Mouse (Mus musculus) gastrocnemius, adult 8-10 months (tissue): ENCODE results near the gene Rab27a. TPM values are rescaled to one million over a fixed set of nuclear protein-coding genes. Genes with fewer than 3 reads are reported as not detected.

Experiments used
- microRNA-seq: library from miRNA; unstranded; fragments of <30 nt; microRNA quantifications from one replicate; pipeline ENCODE4 v1.2.0, GENCODE M21; 2022
- total RNA-seq, 4 experiments: library from RNA; stranded (reverse); gene quantifications; 2 replicates each; pipeline ENCODE4 v1.2.4; 2022

Gene Rab27a
- total RNA-seq, 4 experiments from 2014 or later = 0.46 to 2.0 (median 1.3) TPM

Small RNA genes within 50 kb of the gene (microRNA-seq; reads per million reads assigned to microRNA genes)
- gene Gm27353 = not detected

Other genes starting within 250 kb of the Rab27a start
- gene Prtg, start 238.0 kb upstream of the Rab27a start, total RNA-seq = under 1 TPM; 0.07 to 0.38 (median 0.12) TPM
- 10 to 100 TPM; 11.8 to 15.5 (median 14.5) TPM for gene Pygo1, start 119.2 kb upstream of the Rab27a start, total RNA-seq
- gene Dyx1c1, start 86.1 kb upstream of the Rab27a start, total RNA-seq = 1 to 10 TPM in 2 of 4 experiments, under 1 TPM in 2; 0.75 to 1.4 (median 1.1) TPM
- not detected for gene Gm44503, start 86.0 kb upstream of the Rab27a start, total RNA-seq
- 10 to 100 TPM; 11.2 to 15.6 (median 11.9) TPM for gene Ccpg1os, start 59.5 kb upstream of the Rab27a start, total RNA-seq
- gene Ccpg1, start 59.4 kb upstream of the Rab27a start, total RNA-seq = 100 to 1,000 TPM in 1 of 4 experiments, 10 to 100 TPM in 3; 78.5 to 101 (median 82.0) TPM
- gene Pigb, start 4.5 kb upstream of the Rab27a start, total RNA-seq = 1 to 10 TPM; 3.7 to 4.6 (median 4.2) TPM
- gene Khdc3, start 57.0 kb downstream of the Rab27a start, total RNA-seq = not detected
- not detected for gene Gm20509, start 57.6 kb downstream of the Rab27a start, total RNA-seq
- 10 to 100 TPM; 36.7 to 45.4 (median 41.7) TPM for gene Rsl24d1, start 68.6 kb downstream of the Rab27a start, total RNA-seq